Mouse (Mus musculus) stomach, embryonic 15.5 days (tissue): ENCODE measurements around the gene Parp2. TPM values are rescaled to one million over a fixed set of nuclear protein-coding genes. Genes with fewer than 3 reads are reported as not detected.

Source experiments
- polyA plus RNA-seq: library from polyadenylated mRNA; unstranded; fragments of >200 nt; fragmentation: Nextera tagmentation; extraction: Ambion mirVana; gene quantifications from 2 replicates; pipeline ENCODE4 v1.2.1, GENCODE M21; 2015

The Parp2 gene
- polyA plus RNA-seq, 1 experiment from 2014 or later, result 62.6 TPM

Other genes starting within 250 kb of the Parp2 start
- gene Olfr744, start 193.0 kb upstream of the Parp2 start, polyA plus RNA-seq, result not detected in 2 replicates
- not detected in 2 replicates for gene Olfr745, start 168.5 kb upstream of the Parp2 start, polyA plus RNA-seq
- gene Olfr746, start 160.8 kb upstream of the Parp2 start, polyA plus RNA-seq, result not detected in 2 replicates
- not detected in 2 replicates for gene Olfr747, start 114.6 kb upstream of the Parp2 start, polyA plus RNA-seq
- not detected in 2 replicates for gene Olfr748, start 100.5 kb upstream of the Parp2 start, polyA plus RNA-seq
- gene Olfr749, start 62.7 kb upstream of the Parp2 start, polyA plus RNA-seq, result not detected in 2 replicates
- 59.9 and 65.2 TPM in 2 replicates for gene Ttc5, start 22.3 kb upstream of the Parp2 start, polyA plus RNA-seq
- not detected in 2 replicates for gene Ccnb1ip1, start 109 bp upstream of the Parp2 start, polyA plus RNA-seq
- gene Tep1, start 62.7 kb downstream of the Parp2 start, polyA plus RNA-seq, result 6.4 and 7.3 TPM in 2 replicates
- gene Klhl33, start 89.7 kb downstream of the Parp2 start, polyA plus RNA-seq, result 0.28 and 0.36 TPM in 2 replicates
- gene Osgep, start 117.1 kb downstream of the Parp2 start, polyA plus RNA-seq, result 132 and 145 TPM in 2 replicates
- gene Apex1, start 117.1 kb downstream of the Parp2 start, polyA plus RNA-seq, result 179 and 204 TPM in 2 replicates
- gene Pip4p1, start 123.0 kb downstream of the Parp2 start, polyA plus RNA-seq, result 50.9 and 51.8 TPM in 2 replicates
- 73.9 and 75.7 TPM in 2 replicates for gene Pnp, start 123.2 kb downstream of the Parp2 start, polyA plus RNA-seq
- not detected in 2 replicates for gene Gm49342, start 136.7 kb downstream of the Parp2 start, polyA plus RNA-seq
- gene Pnp2, start 148.2 kb downstream of the Parp2 start, polyA plus RNA-seq, result 1.4 and 1.7 TPM in 2 replicates
- gene Rnase10, start 199.9 kb downstream of the Parp2 start, polyA plus RNA-seq, result 0.28 TPM in 1 of 2 replicates, not detected in the other
- not detected in 2 replicates for gene Rnase9, start 234.0 kb downstream of the Parp2 start, polyA plus RNA-seq
- not detected in 2 replicates for gene Rnase11, start 242.3 kb downstream of the Parp2 start, polyA plus RNA-seq
- gene Rnase12, start 249.8 kb downstream of the Parp2 start, polyA plus RNA-seq, result 0.44 and 0.83 TPM in 2 replicates